Mouse (Mus musculus) kidney, postnatal 4 days (tissue): ENCODE data around the gene Pbx2.

ENCODE experiments used
- DNase-seq, 2 experiments: peaks; one replicate each; pipeline ENCODE4 v3.0.0; 2021; ENCODE audit warnings: mixed read lengths in 2 of 2

Pbx2 gene

GRCm38 (mm10) chr17:34604511-34605237 lies 13.6 kb downstream of the Pbx2 start:
- peak; percentile 34 to 50 for DNase-seq

GRCm38 (mm10) chr17:34605609-34606008 lies 14.5 kb downstream of the Pbx2 start:
- DNase-seq = peak; percentile 99

- DNase-seq = peak in 1 of 2 experiments; percentile 51
Measured at GRCm38 (mm10) chr17:34606186-34607039, 15.3 kb downstream of the Pbx2 start.

- DNase-seq = peak in 1 of 2 experiments; percentile 55
Measured at GRCm38 (mm10) chr17:34607997-34608396, 16.9 kb downstream of the Pbx2 start.

- no peak for DNase-seq
Measured at GRCm38 (mm10) chr17:34611050-34611449, 20.0 kb downstream of the Pbx2 start.

GRCm38 (mm10) chr17:34613054-34613645 lies 22.1 kb downstream of the Pbx2 start:
- DNase-seq = no peak

- DNase-seq = no peak
Measured at GRCm38 (mm10) chr17:34613830-34614229, 22.8 kb downstream of the Pbx2 start.

GRCm38 (mm10) chr17:34615871-34616270 lies 24.8 kb downstream of the Pbx2 start, which contains the start of gene Egfl8:
TSS of gene Egfl8 (minus strand) at chr17:34615971.
- no peak for DNase-seq

- peak; percentile 80 to 83 for DNase-seq
Measured at GRCm38 (mm10) chr17:34618999-34619398, 27.9 kb downstream of the Pbx2 start.

- DNase-seq = no peak
Measured at GRCm38 (mm10) chr17:34621006-34621405, 29.9 kb downstream of the Pbx2 start.

GRCm38 (mm10) chr17:34623161-34623560 lies 32.1 kb downstream of the Pbx2 start:
- DNase-seq = no peak

GRCm38 (mm10) chr17:34624981-34625380 lies 33.9 kb downstream of the Pbx2 start:
- no peak for DNase-seq

- peak in 1 of 2 experiments; percentile 31 for DNase-seq
Measured at GRCm38 (mm10) chr17:34626062-34626772, 35.2 kb downstream of the Pbx2 start.

GRCm38 (mm10) chr17:34626773-34627092 lies 35.7 kb downstream of the Pbx2 start:
- DNase-seq = peak; percentile 63 to 79

GRCm38 (mm10) chr17:34627093-34627942 lies 36.3 kb downstream of the Pbx2 start:
- DNase-seq = peak; percentile 93 to 96

- DNase-seq = peak; percentile 65 to 77
Measured at GRCm38 (mm10) chr17:34627943-34628643, 37.0 kb downstream of the Pbx2 start, which contains the start of gene Ppt2. TSS of gene Ppt2 (minus strand) at chr17:34628510.

- DNase-seq = peak in 1 of 2 experiments; percentile 30
Measured at GRCm38 (mm10) chr17:34628644-34628967, 37.5 kb downstream of the Pbx2 start.

- DNase-seq = no peak
Measured at GRCm38 (mm10) chr17:34629221-34629751, 38.2 kb downstream of the Pbx2 start, which contains the start of gene Prrt1. TSS of gene Prrt1 (plus strand) at chr17:34629533.

- no peak for DNase-seq
Measured at GRCm38 (mm10) chr17:34629796-34630603, 38.9 kb downstream of the Pbx2 start.

GRCm38 (mm10) chr17:34630761-34631301 lies 39.8 kb downstream of the Pbx2 start:
- peak in 1 of 2 experiments; percentile 31 for DNase-seq
